Mouse (Mus musculus) adrenal gland, adult (tissue): ENCODE data around the gene Leng8.

ENCODE experiments used
- DNase-seq, 2 experiments: peaks; one replicate each; pipeline ENCODE4 v3.0.0; 2022 to 2023; ENCODE audit warnings: low spot score in 1 of 2; ENCODE audit not compliant: inconsistent age in 2 of 2

The Leng8 gene

GRCm38 (mm10) chr7:4136771-4137531 is at the start of gene Leng8:
Gene Leng8, plus strand, starts transcription at chr7:4137039.
- peak; percentile 99 to 100 for DNase-seq

GRCm38 (mm10) chr7:4087238-4087895 is 49.5 kb upstream of the Leng8 start:
- no peak for DNase-seq

- DNase-seq: no peak
Measured at GRCm38 (mm10) chr7:4087896-4088480, 48.9 kb upstream of the Leng8 start.

GRCm38 (mm10) chr7:4088679-4089078 is 48.2 kb upstream of the Leng8 start:
- DNase-seq: no peak

GRCm38 (mm10) chr7:4091170-4091569 is 45.7 kb upstream of the Leng8 start:
- no peak for DNase-seq

- no peak for DNase-seq
Measured at GRCm38 (mm10) chr7:4098301-4098700, 38.5 kb upstream of the Leng8 start.

GRCm38 (mm10) chr7:4098832-4099231 is 38.0 kb upstream of the Leng8 start:
- DNase-seq: no peak

GRCm38 (mm10) chr7:4101144-4101543 is 35.7 kb upstream of the Leng8 start:
- no peak for DNase-seq

GRCm38 (mm10) chr7:4103411-4103810 is 33.4 kb upstream of the Leng8 start:
- peak in 1 of 2 experiments; percentile 75 for DNase-seq

- no peak for DNase-seq
Measured at GRCm38 (mm10) chr7:4111766-4112165, 25.1 kb upstream of the Leng8 start.

GRCm38 (mm10) chr7:4117050-4117814 is 19.6 kb upstream of the Leng8 start:
- DNase-seq: no peak

GRCm38 (mm10) chr7:4119344-4119902 is 17.4 kb upstream of the Leng8 start, which contains the start of gene Ttyh1:
Gene Ttyh1, plus strand, starts transcription at chr7:4119408.
- no peak for DNase-seq

- DNase-seq: no peak
Measured at GRCm38 (mm10) chr7:4119976-4120921, 16.6 kb upstream of the Leng8 start.

- no peak for DNase-seq
Measured at GRCm38 (mm10) chr7:4122076-4122768, 14.6 kb upstream of the Leng8 start.

GRCm38 (mm10) chr7:4122783-4123182 is 14.1 kb upstream of the Leng8 start:
- DNase-seq: no peak

- peak in 1 of 2 experiments; percentile 58 for DNase-seq
Measured at GRCm38 (mm10) chr7:4123732-4124131, 13.1 kb upstream of the Leng8 start.

GRCm38 (mm10) chr7:4124315-4124759 is 12.5 kb upstream of the Leng8 start:
- peak in 1 of 2 experiments; percentile 61 for DNase-seq

- no peak for DNase-seq
Measured at GRCm38 (mm10) chr7:4124856-4125255, 12.0 kb upstream of the Leng8 start.

- no peak for DNase-seq
Measured at GRCm38 (mm10) chr7:4125306-4125705, 11.5 kb upstream of the Leng8 start.
